Comparison of ENCODE assay signal across 7 mouse cellular contexts in genomic region chr12:98322426-98322825, GRCm38 (mm10).
"Had no signal": no experiment of that assay in that cellular context is flagged by ENCODE, and none has a peak within 500 bp of the region (broad histone marks: within the 10 kb centered on the region; RNA-seq: fewer than 3 reads in every experiment).

No protein-coding gene starts in this region.

- DNase-seq: lung, adult 2 months; lung, postnatal 14 days; lung, postnatal 36 days; right cerebral cortex, postnatal 14 days; thymus, adult 2 months; thymus, postnatal 25 days; thymus, postnatal 4 days had no signal
